Mouse (Mus musculus): ENCODE results near the gene Farp2. TPM values are rescaled to one million over a fixed set of nuclear protein-coding genes. Genes with fewer than 3 reads are reported as not detected.
"Not testable (repeated sequence)": the region's sequence is repeated elsewhere in the genome, so short reads cannot be mapped to it uniquely, and the experiment has no call there.

Gene Farp2
- total RNA-seq (2021) = 10 to 100 TPM in 1 of 2 experiments, 1 to 10 TPM in 1; 9.4 to 10.8 TPM

DNA sequence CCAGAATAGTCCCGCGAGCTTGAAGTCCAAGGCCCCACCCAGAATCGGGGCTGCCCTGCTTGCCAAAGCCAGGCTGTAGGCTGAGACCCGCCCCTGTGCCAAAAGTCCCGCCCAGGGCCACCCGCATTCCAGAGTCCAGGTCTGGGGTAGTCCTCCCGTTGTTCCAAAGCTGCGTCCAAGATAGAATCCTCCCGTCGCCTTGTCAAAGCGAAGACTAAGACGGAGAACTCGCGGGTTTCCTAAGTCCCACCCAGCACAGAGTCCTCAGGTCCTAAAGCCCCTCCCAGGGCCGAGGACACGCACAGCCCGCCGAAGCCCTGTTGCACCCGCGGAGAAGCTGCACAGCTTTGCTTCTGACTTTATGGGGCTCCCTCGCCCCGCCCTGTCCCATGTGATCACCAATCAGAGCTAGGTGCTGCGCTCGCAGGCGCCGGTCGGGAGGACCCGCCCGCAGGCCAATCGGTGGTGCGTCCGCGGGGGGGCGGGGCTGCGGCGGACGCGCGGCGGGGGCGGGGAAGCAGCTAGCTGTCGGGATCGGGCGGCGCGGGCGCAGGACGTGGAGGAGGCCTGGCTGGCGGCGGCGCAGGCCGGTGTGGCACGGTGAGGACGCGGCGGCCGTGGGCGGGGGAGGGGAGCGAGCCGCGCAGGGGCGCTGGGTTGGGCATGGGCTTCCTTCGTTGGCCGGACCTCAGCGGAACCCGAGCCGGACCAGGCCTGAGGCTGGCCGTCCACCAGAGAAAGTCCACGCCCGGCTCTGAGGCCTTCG is at the start of gene Farp2:
TSS of gene Farp2 (plus strand) at position 495 of the 766 bp plus-strand sequence.
- peak; percentile 85 to 97 for DNase-seq (ENCODE audit: extremely low spot score in 1 of 2, low spot score in 2 of 2)
- intact Hi-C loops (cut with DNase I) = no loop called here

DNA sequence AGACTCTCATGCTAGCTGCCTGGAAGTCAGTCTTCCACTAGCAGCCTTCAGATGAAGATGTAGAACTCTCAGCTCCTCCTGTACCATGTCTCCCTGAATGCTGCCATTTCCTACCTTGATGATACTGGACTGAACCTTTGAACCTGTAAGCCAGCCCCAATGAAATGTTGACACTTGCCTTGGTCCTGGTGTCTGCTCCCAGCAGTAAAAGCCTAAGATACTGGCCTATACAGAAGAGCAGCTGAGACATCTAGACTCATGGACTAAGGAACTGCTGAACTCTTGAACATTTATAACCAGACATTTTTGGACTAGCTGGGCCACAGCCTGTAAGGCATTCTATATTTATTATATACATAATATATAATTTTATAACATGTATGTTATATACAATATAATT is 46.8 kb upstream of the Farp2 start:
- intact Hi-C loops (cut with DNase I) = no loop called here
- DNase-seq (ENCODE audit: extremely low spot score in 1 of 2, low spot score in 2 of 2) = no peak

DNA sequence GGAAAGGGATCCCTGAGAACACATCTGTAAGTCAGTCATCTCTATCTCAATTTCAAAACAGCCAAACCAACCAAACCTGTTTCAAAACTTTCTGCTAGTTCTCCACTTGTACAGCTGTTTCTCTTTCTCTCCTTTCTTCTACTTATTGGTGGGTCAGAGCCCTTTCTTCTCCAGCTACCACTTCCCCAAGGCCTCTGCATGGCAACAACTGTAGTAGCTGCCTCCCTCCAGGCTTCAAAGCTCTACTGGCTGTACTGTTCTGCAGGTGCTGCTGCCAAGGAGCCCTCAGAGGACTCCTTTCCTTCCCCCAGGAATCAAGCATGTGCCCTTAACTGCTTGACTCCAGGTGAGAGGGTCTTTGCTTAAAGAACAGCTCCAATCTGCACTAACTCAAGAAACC is 46.1 kb upstream of the Farp2 start:
- intact Hi-C loops (cut with DNase I) = no loop called here
- DNase-seq (ENCODE audit: extremely low spot score in 1 of 2, low spot score in 2 of 2) = no peak

DNA sequence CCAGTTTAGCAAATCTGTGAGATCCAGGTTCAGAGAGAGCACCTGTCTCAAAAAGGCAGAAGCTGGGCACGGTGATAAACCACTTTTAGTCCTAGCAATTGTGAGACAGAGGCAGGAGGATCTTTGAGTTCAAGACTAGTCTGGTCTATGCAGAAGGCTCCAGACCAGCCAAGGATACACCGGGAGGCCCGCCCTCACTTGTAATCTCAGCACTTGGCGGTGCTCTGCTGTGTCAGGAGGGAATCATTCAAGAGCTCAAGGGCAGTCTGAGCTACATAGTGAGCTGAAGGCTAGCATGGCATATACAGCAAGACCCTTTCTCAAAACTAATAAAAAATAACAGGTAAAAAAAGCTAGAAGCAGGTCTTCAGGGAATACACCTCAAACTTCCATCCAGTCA is 43.3 kb upstream of the Farp2 start:
- intact Hi-C loops (cut with DNase I) = no loop called here
- no peak for DNase-seq (ENCODE audit: extremely low spot score in 1 of 2, low spot score in 2 of 2)

DNA sequence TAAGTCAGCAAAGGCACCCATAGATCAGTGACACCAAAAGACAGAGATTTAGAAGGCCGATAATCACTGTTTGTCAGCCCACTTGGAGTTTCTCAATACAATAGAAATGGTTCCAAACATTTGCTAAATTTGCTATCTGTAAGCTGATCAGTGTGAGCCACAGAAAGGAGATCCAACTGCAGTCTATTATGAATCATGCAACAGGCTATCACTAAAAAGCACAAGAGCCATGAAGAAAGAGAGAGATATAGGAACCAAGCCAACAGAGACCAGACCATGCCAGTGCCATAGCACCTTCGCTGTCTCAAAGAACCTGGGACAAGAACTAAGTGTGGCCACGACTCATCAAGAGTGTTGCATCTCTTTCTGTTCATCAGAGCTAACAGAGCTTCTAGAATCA is 36.2 kb upstream of the Farp2 start:
- no peak for DNase-seq (ENCODE audit: extremely low spot score in 1 of 2, low spot score in 2 of 2)
- intact Hi-C loops (cut with DNase I) = no loop called here

DNA sequence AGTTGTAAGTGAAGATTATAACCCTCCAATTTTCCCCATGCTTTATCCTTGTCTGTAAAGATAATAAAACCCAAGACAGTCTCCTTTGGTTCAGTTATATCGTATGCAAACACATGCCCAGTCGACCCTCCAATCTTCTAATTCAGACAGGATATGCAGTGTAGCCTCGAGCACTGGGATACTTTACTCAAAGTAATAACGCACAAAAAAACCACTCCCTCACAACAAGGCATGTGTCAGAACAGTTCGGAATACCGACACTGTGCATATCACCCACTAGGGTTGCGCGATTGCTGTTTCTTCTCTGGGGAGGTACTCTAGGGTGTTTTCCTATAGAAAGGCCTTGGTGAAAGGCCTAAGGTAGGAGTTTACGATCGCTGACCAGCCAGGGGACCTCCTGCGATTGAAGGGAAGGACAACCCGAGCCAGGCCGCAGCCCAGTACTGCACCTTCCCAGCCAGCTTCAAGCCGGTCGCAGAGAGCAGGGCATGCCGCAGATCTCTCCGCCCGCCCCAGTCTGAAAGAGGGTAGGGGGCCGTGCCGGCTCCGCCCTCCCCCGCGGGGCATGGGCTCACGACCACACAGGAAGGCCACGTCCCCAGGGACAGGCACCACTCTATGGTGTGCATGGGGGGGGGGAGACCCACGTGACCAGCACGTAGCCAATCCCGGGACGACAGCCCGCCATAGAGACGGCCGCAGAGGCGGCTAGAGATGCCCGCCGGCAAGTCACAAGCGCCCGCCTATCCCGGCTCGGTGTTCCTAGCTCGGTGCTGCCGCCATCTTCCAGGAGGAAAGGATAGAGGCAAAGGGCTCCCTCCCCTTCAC is 33.9 kb upstream of the Farp2 start:
- intact Hi-C loops (cut with DNase I) = no loop called here
- peak; percentile 98 to 99 for DNase-seq (ENCODE audit: extremely low spot score in 1 of 2, low spot score in 2 of 2)

DNA sequence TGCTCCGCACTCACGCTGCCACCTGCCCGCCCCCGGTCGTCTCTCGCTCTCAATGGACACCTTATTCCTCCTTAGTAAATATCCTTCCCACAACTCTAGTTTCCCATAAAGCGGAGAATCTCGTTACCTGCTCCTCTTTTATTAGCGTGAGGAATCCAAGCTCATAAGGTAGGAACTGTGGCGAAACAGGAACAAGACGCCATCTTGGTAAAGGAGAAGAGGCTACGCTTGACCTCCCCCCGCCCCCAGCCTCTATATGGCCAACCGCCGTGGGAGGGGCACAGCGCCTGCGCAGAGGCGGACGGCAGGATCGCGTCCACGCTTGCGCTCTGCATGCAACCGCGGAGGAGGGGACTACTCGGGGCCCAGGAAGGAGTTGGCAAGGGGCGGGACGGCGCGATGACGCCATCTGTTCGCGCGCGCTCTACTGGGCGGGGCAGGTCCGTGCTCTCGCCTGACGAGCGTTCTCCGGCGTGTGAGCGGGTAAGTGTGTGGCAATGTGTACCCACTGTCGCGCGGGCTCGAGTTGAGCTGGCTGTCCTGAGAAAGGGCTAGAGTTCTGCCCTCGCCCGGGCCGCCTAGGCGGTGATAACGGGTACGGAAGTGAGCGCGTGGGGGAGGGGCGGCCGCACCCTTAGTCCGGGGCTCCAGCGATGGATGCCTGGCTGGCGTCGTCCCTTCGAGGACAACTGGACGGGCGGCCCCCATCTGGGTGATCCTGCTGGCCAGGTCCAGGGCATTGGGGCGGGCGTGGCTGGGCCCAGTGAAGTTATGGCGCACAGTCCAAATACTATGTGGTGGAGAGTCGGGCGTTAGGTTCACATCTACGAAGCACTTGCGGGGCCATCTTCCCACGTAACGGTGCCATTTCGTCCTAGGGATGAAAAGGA is 33.0 kb upstream of the Farp2 start, which contains the start of gene Hdlbp:
TSS of gene Hdlbp (minus strand) at position 230 of the 890 bp plus-strand sequence.
- peak; percentile 99 to 100 for DNase-seq (ENCODE audit: extremely low spot score in 1 of 2, low spot score in 2 of 2)
- intact Hi-C loops (cut with DNase I) = no loop called here

DNA sequence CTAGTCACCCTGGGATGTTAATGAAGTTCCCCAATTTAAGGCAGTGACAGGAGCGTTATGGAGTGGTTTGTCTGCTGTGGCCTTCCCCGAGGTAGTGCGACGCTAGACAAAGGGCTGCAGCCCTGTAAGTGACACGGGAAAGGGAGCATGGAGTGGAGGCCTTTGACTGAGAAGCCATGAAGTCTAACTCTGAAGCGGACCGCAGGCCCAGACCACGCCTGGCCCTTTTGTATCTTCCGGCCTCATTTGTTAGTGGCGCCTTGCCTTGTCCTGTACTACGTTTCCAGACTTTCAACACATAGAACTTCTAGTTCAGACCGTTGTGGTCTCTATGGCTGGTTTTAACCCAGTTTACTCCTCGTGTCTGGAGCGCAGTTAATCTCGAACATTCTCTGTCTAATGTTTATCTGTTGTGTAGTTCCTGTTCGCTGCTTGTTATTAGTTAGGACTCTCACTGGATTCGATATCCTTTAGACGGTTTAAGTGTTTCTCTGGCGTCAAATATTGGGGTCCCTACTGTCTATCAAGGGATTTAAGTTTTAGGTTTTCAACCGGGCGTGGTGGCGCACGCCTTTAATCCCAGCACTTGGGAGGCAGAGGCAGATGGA is 32.3 kb upstream of the Farp2 start:
- intact Hi-C loops (cut with DNase I) = no loop called here
- peak; percentile 31 to 36 for DNase-seq (ENCODE audit: extremely low spot score in 1 of 2, low spot score in 2 of 2)

DNA sequence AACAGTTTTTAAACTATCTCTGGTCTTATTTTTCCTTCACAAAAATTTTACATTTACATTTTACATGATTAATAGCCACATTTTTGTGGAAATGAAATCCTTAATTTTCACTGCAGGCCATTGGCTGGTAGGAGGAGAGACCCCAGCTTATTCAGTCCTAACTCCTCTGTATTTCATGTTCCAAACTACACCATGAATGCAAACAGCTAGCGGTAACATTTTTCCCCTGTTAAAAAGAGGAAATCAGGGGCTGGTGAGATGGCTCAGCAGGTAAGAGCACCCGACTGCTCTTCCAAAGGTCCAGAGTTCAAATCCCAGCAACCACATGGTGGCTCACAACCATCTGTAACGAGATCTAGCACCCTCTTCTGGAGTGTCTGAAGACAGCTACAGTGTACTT is 25.6 kb upstream of the Farp2 start:
- intact Hi-C loops (cut with DNase I); DNase-seq (ENCODE audit: extremely low spot score in 1 of 2, low spot score in 2 of 2): not testable (repeated sequence)

DNA sequence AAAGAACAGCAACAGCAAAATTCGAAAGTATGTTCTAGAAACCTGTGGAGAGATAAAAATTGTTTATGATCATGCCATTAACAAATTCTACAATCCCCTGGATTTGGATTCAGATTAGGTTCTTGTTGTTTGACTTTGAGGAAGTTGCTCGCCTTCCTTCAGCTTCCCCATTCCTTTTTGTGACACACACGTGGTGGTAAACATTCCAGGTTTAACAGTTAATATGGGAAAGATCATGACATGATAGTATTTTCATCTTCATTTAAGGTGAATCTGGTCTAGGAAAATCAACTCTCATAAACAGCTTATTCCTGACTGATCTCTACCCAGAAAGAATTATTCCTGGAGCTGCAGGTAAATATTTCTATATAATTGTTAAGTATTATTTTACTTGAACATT is 16.6 kb upstream of the Farp2 start:
- intact Hi-C loops (cut with DNase I) = no loop called here
- DNase-seq (ENCODE audit: extremely low spot score in 1 of 2, low spot score in 2 of 2) = no peak

DNA sequence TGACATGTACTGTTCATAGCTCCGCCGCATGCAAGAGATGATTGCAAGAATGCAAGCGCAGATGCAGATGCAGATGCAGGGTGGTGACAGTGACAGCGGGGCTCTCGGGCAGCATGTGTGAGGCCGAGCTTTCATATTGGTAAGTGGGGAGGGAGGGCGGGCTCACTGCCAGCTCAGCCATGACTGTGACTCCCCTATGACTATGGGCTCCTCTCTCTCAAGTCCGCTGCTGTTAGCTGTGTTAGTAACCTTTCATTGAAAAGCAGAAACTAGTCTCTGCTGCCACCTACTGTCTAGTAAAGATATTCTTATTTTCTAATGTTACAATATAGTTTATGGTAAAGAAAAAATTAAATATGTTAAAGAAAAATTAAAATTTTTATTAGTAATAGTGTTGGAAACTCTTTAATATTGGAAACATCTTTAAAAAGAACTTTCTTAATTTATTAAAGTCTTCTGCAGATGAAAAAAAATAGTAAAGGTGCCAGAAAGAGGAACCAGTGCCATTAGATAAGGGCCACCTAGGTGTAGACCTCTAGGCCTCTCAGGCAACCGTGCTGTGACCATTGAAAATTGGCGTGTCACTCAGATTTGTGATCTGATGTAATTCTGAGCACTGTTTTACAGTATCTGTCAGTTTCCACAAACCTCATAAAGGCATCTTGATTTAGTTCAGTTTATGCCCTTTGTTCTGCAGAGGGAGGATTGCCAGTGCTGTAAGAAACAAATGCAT is 4.8 kb upstream of the Farp2 start:
- intact Hi-C loops (cut with DNase I) = loop anchor here (5.0 kb wide), 1 partner anchor 90 kb away; no protein-coding TSS in a partner anchor

DNA sequence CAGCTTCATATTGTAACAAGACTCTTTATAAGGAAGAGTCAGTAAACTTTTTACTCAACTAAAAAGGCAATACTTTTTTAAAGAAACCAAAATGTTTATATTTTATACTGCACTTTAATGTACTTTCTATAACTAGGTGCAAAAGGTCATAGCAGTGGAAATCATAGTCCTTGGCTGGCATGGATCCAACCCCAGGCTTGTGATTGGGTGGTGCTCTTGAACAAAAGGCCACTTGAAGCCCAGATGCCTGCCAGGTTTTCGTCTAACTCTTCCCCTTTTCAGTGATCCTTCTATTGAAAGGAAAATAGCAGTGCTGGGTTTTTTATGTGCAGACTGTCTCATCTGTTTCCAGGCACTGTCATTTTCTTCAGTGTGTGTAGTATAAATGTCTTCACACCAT is 3.3 kb upstream of the Farp2 start:
- DNase-seq (ENCODE audit: extremely low spot score in 1 of 2, low spot score in 2 of 2) = not testable (repeated sequence)
- intact Hi-C loops (cut with DNase I) = loop anchor here (5.0 kb wide), 1 partner anchor 91 kb away; no protein-coding TSS in a partner anchor

More for the DNA sequence above, 4.8 kb upstream of the Farp2 start:
- peak in 1 of 2 experiments; percentile 23 for DNase-seq (ENCODE audit: extremely low spot score in 1 of 2, low spot score in 2 of 2)

DNA sequence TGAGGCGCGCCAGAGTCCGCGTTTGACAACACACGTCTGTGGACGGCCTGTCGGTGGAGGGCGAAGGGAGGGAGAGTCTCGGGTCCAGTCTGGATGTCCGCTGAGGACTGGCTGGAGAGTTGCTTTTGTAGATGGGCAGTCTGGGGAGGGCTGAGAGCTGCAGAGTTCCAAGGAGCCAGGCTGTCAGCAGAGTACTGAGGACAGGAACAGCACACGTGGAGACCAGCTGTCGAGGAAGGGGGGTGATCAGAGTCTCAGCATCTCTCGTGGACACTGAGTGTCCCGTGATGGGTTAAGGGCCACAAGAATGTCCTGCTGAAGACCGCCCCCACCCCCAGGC is 442 bp downstream of the Farp2 start:
- no peak for DNase-seq (ENCODE audit: extremely low spot score in 1 of 2, low spot score in 2 of 2)
- intact Hi-C loops (cut with DNase I) = no loop called here

DNA sequence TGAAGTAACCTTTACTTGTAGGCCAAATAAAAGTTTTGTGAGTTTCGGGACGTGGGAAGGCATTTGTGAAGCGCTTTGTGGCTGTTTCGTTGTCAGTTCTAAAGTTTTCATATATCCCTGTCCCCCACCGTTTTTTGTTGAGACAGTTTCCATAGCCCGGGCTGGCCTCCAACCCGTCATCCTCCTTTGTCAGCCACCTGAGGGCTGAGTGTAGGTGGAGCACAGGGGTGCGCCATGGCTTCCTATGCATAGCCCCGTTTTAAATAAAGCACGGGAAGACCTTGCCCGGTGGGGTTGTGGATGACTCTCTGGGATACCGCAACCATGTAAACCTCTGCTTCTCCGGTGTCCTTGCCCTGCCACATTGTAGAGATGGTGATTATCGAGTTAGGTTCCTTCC is 1.3 kb downstream of the Farp2 start:
- intact Hi-C loops (cut with DNase I) = no loop called here
- DNase-seq (ENCODE audit: extremely low spot score in 1 of 2, low spot score in 2 of 2) = no peak

DNA sequence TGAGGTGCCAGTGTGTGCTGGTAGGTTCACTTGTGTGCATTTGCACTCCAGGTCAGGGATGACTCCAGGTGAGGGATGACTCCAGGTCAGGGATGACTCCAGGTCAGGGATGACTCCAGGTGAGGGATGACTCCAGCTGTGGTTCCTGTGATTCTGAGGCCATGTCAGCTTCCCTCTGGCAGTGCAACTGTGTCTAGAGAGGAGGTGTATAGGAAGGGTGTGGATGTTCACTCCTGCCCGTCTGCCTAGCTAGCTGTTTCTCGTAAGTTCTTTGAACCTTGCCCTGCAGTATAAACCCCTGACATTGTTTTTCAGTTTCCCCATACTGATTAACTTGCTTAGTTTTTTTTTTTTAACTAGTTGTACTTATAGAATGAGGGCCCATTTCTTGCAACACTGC is 9.6 kb downstream of the Farp2 start:
- no peak for DNase-seq (ENCODE audit: extremely low spot score in 1 of 2, low spot score in 2 of 2)
- intact Hi-C loops (cut with DNase I) = no loop called here

DNA sequence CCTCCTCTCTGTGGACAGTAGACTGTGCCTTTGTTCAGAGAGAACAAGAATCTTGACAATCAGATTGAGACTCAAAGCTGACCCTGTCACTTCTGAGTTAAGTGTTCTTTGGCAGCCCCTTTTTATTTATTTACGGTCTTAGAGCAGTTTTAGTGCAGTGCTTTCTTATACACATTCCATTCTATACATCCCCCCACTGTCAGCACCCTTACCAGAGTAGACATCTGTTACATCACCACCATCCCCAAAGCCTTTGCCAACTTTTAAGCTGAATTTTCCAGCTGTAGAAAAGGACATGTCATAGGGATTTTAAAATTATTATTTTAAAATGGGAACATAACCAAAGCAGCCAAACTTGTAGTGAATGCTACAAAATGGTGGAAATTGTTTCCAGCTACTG is 10.4 kb downstream of the Farp2 start:
- DNase-seq (ENCODE audit: extremely low spot score in 1 of 2, low spot score in 2 of 2) = no peak
- intact Hi-C loops (cut with DNase I) = no loop called here

DNA sequence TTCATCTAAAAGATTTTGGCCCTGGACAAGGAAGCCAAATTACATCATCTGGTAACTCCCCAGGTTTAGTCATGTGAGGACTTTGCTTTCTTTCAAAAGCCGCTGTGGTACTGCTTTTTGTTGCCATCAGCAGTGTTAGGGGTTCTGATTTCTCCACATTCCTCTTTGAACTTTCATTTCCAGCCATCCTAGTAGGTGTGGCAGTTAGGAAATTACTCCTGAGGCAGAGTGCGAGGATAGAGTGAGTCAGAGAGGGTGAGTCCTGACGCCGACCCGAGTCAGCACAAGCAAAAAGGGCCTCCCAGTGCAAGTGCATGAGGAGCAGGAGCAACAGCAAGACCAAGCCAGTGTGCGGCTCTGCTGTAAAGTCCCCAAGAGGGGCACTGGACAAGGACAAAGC is 17.9 kb downstream of the Farp2 start:
- DNase-seq (ENCODE audit: extremely low spot score in 1 of 2, low spot score in 2 of 2) = no peak
- intact Hi-C loops (cut with DNase I) = no loop called here

DNA sequence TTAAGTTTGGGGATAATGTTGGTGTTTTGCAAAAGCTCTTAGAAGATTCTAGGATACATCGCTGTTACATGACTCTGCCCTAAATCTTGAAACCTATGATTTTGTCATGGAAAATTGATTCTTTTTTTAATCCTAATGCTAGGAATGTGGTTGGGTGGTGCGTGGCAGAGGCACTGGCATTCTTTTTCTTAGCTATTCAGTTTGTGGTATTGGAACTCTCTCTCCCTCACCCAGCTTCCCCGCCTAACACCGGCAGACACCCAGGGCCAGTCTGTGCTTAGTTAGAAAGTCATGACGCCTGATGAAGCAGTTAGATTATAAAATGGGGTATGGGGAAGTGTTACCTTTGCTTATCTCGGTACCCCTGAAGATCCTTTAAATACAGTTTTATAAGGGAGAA is 25.3 kb downstream of the Farp2 start:
- DNase-seq (ENCODE audit: extremely low spot score in 1 of 2, low spot score in 2 of 2) = no peak
- intact Hi-C loops (cut with DNase I) = no loop called here
